Mouse (Mus musculus) cerebellum, postnatal 14 days (tissue): ENCODE data around the gene Acsl6.
A peak's percentile ranks its signal among the peaks of the same experiment; 100 is the strongest.

Experiments used
- DNase-seq, 2 experiments: peaks; one replicate each; pipeline ENCODE4 v3.0.0; 2021; ENCODE audit warnings: mixed read lengths in 2 of 2

The Acsl6 gene

GRCm38 (mm10) chr11:54307139-54307816 lies 3.7 kb downstream of the Acsl6 start:
- peak; percentile 59 to 68 for DNase-seq

DNA sequence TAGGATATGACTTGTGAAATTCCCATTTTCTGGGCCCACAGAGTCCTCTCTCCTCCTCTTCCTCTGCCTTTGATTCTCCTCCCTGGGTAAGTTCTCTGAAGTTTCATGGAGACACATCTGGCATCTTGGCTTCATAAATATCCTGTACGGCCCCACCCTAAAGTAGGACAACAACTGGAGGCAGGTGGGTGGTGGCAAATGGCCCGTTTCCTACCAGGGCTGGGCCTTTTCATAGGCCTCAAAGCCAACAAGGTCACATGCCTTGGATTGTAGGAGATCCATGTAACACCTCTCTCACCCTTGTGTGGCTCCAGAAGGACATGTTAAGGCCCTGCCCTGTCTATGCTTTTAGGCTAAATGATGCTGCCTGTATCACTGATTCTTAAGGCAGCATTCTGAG lies 7.0 kb downstream of the Acsl6 start:
- DNase-seq: no peak

DNA sequence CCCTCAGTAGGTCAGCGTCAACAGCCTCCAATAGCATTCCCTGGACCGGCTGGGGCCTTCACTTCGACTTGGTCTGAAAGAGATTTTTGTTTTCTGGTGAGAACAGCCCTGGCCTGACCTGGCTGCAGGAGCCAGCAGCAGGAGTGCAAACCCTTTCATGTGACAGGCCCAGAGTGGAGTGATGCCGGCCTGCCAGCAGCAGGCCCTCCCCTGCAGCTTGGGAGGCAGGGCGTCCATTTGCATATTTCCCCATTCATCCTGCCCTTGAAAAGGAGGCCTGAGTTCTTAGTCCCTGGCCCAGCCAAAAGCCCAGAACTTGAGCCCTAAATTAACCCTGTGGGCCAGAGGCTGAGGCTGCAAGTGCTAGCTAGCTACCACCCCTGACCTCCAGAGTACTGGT lies 8.4 kb downstream of the Acsl6 start:
- peak in 1 of 2 experiments; percentile 22 for DNase-seq

DNA sequence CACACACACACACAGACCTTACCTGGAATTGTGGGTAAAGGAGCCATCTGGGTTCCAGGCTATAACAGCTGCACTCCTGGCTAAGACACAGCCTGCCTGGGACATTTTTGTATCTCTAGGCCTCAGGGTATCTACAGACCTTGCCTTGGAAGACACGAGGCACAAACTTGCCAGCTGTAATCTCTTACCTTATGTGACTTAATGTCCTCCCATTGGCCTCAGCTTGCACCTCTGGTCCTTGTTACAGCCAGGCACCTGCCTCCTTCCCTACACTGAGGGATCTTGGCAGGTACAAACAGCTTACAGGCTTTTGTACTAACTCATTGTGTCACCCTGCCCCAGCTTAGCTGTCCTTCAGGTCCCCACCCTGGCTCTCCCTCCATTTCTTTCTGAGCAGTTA lies 9.0 kb downstream of the Acsl6 start:
- no peak for DNase-seq

DNA sequence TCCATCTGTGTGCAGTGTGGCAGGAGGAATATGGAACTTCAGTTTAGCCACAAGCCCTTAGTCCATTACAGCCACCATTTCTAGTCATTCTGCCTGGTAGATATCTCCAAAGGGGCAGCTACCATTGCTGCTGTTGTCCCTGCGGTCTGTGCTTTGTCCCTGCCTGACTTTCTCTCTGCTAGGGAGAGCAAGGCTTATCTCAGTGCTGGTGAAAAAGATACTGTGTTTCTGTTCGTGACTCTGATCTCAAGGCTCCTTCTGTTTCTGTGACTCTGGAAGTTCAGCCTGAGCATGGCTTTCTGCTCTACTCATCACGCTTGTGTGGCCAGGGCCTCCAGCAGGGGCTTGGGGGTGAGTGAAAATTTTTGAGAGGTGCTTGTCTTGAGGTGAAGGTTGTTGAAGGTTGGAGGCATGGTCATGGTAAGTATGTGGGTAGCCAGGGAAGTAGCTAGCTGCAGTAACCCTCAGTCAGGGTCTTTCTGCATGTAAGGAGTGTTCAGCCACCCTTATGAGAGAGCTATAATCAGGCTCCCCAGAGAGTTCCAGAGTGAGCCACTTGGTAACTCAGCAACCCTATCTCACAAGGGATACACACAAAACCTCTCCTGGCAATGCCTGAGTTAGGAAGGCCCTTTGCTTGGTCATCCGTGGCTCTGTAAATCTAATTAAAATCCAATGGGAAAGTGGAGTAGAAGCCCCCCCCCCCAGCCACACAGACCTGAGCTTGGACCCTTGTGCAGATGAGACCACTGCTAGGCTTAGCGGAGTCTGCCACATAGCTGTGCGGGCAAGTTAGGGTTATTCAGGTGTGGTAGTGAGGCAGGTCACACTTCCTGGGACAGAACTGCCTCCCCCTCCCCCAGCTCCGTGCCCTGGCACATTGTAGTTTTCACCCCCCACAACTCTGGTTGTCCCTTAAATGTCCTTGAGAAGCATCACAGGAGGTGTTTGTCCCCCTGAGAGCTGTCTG lies 10.1 kb downstream of the Acsl6 start:
- no peak for DNase-seq

DNA sequence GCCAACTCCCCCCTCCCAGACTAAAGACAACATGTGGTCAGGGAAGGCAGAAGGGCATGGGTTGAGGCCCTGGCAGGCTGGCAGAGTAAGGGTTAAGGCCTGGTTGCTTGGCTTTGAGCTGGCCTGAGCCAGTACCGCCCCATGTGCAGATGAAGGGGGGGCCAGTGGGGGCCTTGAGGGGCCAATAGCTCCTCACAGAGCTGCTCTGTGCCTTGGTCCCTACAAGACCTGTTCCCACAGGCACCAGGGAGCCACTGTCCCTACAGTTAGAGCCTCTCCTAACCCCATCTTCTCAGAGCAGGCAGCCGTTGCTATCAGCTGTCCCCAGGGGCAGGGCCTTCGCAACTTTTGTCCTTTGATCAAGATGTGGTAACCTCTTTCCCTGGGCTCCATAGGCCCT lies 11.1 kb downstream of the Acsl6 start:
- DNase-seq: peak in 1 of 2 experiments; percentile 50

- no peak for DNase-seq
Observed at GRCm38 (mm10) chr11:54315336-54315735, 11.7 kb downstream of the Acsl6 start.

GRCm38 (mm10) chr11:54317361-54317760 lies 13.8 kb downstream of the Acsl6 start:
- DNase-seq: no peak

- peak in 1 of 2 experiments; percentile 38 for DNase-seq
Observed at GRCm38 (mm10) chr11:54317795-54318194, 14.2 kb downstream of the Acsl6 start.

GRCm38 (mm10) chr11:54321802-54322532 lies 18.4 kb downstream of the Acsl6 start:
- DNase-seq: no peak

- DNase-seq: no peak
Observed at GRCm38 (mm10) chr11:54331463-54332183, 28.0 kb downstream of the Acsl6 start.

GRCm38 (mm10) chr11:54336165-54336707 lies 32.6 kb downstream of the Acsl6 start:
- DNase-seq: peak; percentile 47 to 63

GRCm38 (mm10) chr11:54343703-54344102 lies 40.1 kb downstream of the Acsl6 start:
- DNase-seq: no peak

- DNase-seq: no peak
Observed at GRCm38 (mm10) chr11:54351704-54352103, 48.1 kb downstream of the Acsl6 start.

GRCm38 (mm10) chr11:54353121-54353576 lies 49.6 kb downstream of the Acsl6 start:
- no peak for DNase-seq

- peak; percentile 68 to 77 for DNase-seq
Observed at GRCm38 (mm10) chr11:54354595-54355563, 51.3 kb downstream of the Acsl6 start.

GRCm38 (mm10) chr11:54355564-54355955 lies 52.0 kb downstream of the Acsl6 start:
- DNase-seq: no peak

- peak in 1 of 2 experiments; percentile 47 for DNase-seq
Observed at GRCm38 (mm10) chr11:54356676-54357075, 53.1 kb downstream of the Acsl6 start.

- DNase-seq: no peak
Observed at GRCm38 (mm10) chr11:54372553-54372952, 69.0 kb downstream of the Acsl6 start.

DNA sequence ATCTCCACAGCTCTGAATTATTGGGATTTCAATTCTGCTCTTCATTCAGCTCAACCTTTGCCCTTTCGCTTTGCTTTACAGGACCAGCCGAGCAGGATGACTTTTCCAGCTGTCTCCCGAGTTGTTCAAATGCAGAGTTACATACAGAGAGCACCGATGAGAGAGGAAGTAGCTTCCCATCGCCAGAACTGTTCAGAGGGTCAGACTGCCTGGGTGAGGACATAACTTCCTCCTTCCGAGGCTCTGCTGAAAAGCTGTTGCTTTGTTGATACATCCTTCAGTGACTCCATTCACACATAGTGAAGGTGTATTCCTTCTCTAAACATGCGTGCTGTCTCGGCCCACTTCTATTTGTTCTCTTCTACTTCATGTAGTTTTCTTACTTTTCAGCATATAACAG lies 86.8 kb downstream of the Acsl6 start:
- DNase-seq: no peak

DNA sequence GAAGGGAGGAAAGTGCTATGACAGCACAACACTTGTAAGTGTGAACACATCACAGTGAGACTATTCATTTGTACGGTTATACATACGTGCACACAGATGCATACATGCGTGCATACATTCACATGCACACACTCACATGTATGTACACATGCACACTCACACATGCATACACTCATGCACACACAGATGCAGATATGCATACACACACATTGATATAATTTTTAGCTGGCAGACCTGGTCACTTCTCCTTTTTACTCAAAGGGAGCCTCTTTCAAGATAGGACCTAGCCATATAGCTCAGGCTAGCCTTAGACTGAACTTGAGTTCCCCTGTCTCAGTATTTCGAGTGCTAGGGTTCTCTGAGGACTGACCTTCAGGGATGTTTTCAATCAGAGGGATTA lies 87.7 kb downstream of the Acsl6 start:
- no peak for DNase-seq
